Comparison of ENCODE assay signal across 23 mouse cellular contexts in genomic region chr9:54051298-54052068, GRCm38 (mm10). TPM values are rescaled to one million over a fixed set of nuclear protein-coding genes. Genes with fewer than 3 reads are reported as not detected.
"Had no signal": no experiment of that assay in that cellular context is flagged by ENCODE, and none has a peak within 500 bp of the region (broad histone marks: within the 10 kb centered on the region; RNA-seq: fewer than 3 reads in every experiment).

No protein-coding gene starts in this region.

- H3K9me3 ChIP-seq: liver, embryonic 12.5 days; midbrain, embryonic 10.5 days; midbrain, embryonic 12.5 days; neural tube, embryonic 13.5 days; neural tube, embryonic 15.5 days had no signal

- DNase-seq: lung, adult 18-20 months; lung, embryonic 14.5 days; lung, postnatal 10 days; midbrain, embryonic 14.5 days; retina, postnatal 1 day; right cerebral cortex, adult 18-20 months; right cerebral cortex, postnatal 25 days; right cerebral cortex, postnatal 4 days; thymus, postnatal 14 days; thymus, postnatal 36 days had no signal

- H3K9ac ChIP-seq: liver, embryonic 12.5 days; liver, embryonic 14.5 days; lung, embryonic 14.5 days; midbrain, embryonic 12.5 days; neural tube, embryonic 13.5 days; neural tube, embryonic 15.5 days had no signal

- H3K27ac ChIP-seq: liver, embryonic 12.5 days; liver, embryonic 14.5 days; macrophage; midbrain, embryonic 10.5 days; midbrain, embryonic 12.5 days; neural tube, embryonic 13.5 days; neural tube, embryonic 15.5 days had no signal

- H3K36me3 ChIP-seq: liver, embryonic 12.5 days; midbrain, embryonic 10.5 days; midbrain, embryonic 12.5 days; neural tube, embryonic 13.5 days; neural tube, embryonic 15.5 days had no signal

- H3K27me3 ChIP-seq: liver, embryonic 12.5 days; midbrain, embryonic 12.5 days; neural tube, embryonic 13.5 days; neural tube, embryonic 15.5 days had no signal

- H3K4me2 ChIP-seq: liver, embryonic 12.5 days; lung, embryonic 14.5 days; midbrain, embryonic 12.5 days; neural tube, embryonic 13.5 days; neural tube, embryonic 15.5 days had no signal

- ATAC-seq: liver, embryonic 12.5 days; midbrain, embryonic 16.5 days had no signal

- H3K4me3 ChIP-seq: liver, embryonic 12.5 days; midbrain, embryonic 10.5 days; midbrain, embryonic 12.5 days; myocyte; neural tube, embryonic 13.5 days; neural tube, embryonic 15.5 days had no signal

- H3K4me1 ChIP-seq: liver, embryonic 12.5 days; midbrain, embryonic 10.5 days; midbrain, embryonic 12.5 days; neural tube, embryonic 13.5 days; neural tube, embryonic 15.5 days had no signal

RNA-seq across cellular contexts. Expression of gene Tnfaip8l3, which starts 16.7 kb away (rescaled TPM):
- total RNA-seq: megakaryocyte progenitor cell, adult 5-6 weeks; megakaryocyte-erythroid progenitor cell, adult 5-6 weeks had no signal
- polyA plus RNA-seq: macrophage; myocyte; stomach, embryonic 14.5 days; testis, adult 2 months had no signal
